Mouse (Mus musculus) heart, adult 2 months (tissue): ENCODE measurements around the gene Stra8.

ENCODE experiments used
- CTCF ChIP-seq: fragments of 200-600 bp; IDR thresholded peaks from 2 replicates; pipeline ENCODE4 v1.8.1; 2022; ENCODE audit warnings: antibody characterized with exemption, mild to moderate bottlenecking, moderate library complexity
- EP300 ChIP-seq: fragments of 200-500 bp; IDR thresholded peaks from 2 replicates; pipeline ENCODE4 v1.6.1; 2011; ENCODE audit warnings: low read depth, low read length, control low read depth; ENCODE audit not compliant: insufficient read depth
- POLR2A ChIP-seq: fragments of 200-500 bp; IDR thresholded peaks from 2 replicates; pipeline ENCODE4 v1.6.1; 2011; ENCODE audit warnings: mild to moderate bottlenecking, low read depth, low read length, control low read depth; ENCODE audit not compliant: insufficient read depth

GRCm38 (mm10) chr6:34903441-34903840 lies 16.5 kb upstream of the Stra8 start:
- TF ChIP-seq POLR2A: no peak
- no peak for TF ChIP-seq CTCF
- TF ChIP-seq EP300: no peak
